Mouse (Mus musculus) forebrain, postnatal 0 days (tissue): ENCODE measurements around the gene Mroh8. TPM values are rescaled to one million over a fixed set of nuclear protein-coding genes. Genes with fewer than 3 reads are reported as not detected.
A peak's percentile ranks its signal among the peaks of the same experiment; 100 is the strongest.

ENCODE experiments used
- ATAC-seq: fragments of 200-750 bp; cut with Nextera tagmentation; 2 replicates; pipeline ENCODE4 v1.8.0; 2017; ENCODE audit warnings: mild to moderate bottlenecking, moderate library complexity
- DNase-seq: peaks from one replicate; pipeline ENCODE4 v3.0.0-alpha.2; 2015
- H3K27ac ChIP-seq: fragments of 300-500 bp; sonication (generic); 2 replicates; pipeline ENCODE4 v1.5.1; 2014; ENCODE audit warnings: low read depth, mild to moderate bottlenecking, antibody characterized with exemption, low read length, moderate library complexity, mixed read lengths
- H3K27me3 ChIP-seq: fragments of 300-500 bp; sonication (generic); 2 replicates; pipeline ENCODE4 v1.6.1; 2014; ENCODE audit warnings: mild to moderate bottlenecking, low read length, mixed read lengths; ENCODE audit not compliant: insufficient read depth
- H3K36me3 ChIP-seq: fragments of 300-500 bp; sonication (generic); 2 replicates; pipeline ENCODE4 v1.6.1; 2014; ENCODE audit warnings: mild to moderate bottlenecking, moderate library complexity; ENCODE audit not compliant: insufficient read depth
- H3K4me1 ChIP-seq: fragments of 300-500 bp; sonication (generic); 2 replicates; pipeline ENCODE4 v1.6.1; 2014; ENCODE audit warnings: antibody characterized with exemption; ENCODE audit not compliant: insufficient read depth
- H3K4me2 ChIP-seq: fragments of 300-500 bp; sonication (generic); 2 replicates; pipeline ENCODE4 v1.6.1; 2014; ENCODE audit warnings: low read depth, mild to moderate bottlenecking, moderate library complexity
- H3K4me3 ChIP-seq: fragments of 300-500 bp; sonication (generic); 2 replicates; pipeline ENCODE4 v1.5.1; 2014; ENCODE audit warnings: low read depth, low read length, mixed read lengths
- H3K9ac ChIP-seq: fragments of 300-500 bp; sonication (generic); 2 replicates; pipeline ENCODE4 v1.6.1; 2014; ENCODE audit warnings: mild to moderate bottlenecking
- H3K9me3 ChIP-seq: fragments of 300-500 bp; sonication (generic); 2 replicates; pipeline ENCODE4 v1.6.1; 2016; ENCODE audit warnings: low read length
- CTCF ChIP-seq: sonication (generic); IDR thresholded peaks from 2 replicates; pipeline ENCODE4 v1.5.1; 2016; ENCODE audit warnings: antibody characterized with exemption, control low read depth, low read depth
- WGBS: fragments of 180-500 bp; shearing (Covaris S2); extraction: QIAGEN DNeasy Blood & Tissue Kit; methylation state at CpG from one replicate; pipeline ENCODE4 v1.1.7; 2014; 5-methylcytosine and 5-hydroxymethylcytosine counted together
- polyA plus RNA-seq: library from polyadenylated mRNA; unstranded; fragments of >200 nt; fragmentation: Nextera tagmentation; extraction: Ambion mirVana; gene quantifications from 2 replicates; pipeline ENCODE4 v1.2.1, GENCODE M21; 2015
- total RNA-seq: library from RNA; depleted of rRNA; stranded (reverse); fragments of >200 nt; gene quantifications from 2 replicates; pipeline ENCODE4 v1.2.3, GENCODE M21; 2014

The Mroh8 gene
- total and polyA plus RNA-seq, 2 experiments from 2014 or later: 0.65 to 1.2 TPM

GRCm38 (mm10) chr2:157220108-157220507 is 59.2 kb downstream of the Mroh8 start:
- H3K4me2 ChIP-seq: no peak overlapping the region

GRCm38 (mm10) chr2:157211731-157212130 is 67.6 kb downstream of the Mroh8 start:
- Histone ChIP-seq H3K9ac (no peak overlapping the region), H3K27ac (no peak overlapping the region), H3K4me2 (no peak overlapping the region), H3K27me3 (no peaks in the 10 kb centered on the region), H3K36me3 (no peaks in the 10 kb centered on the region), H3K9me3 (no peaks in the 10 kb centered on the region), H3K4me3 (no peak overlapping the region), H3K4me1 (no peaks in the 10 kb centered on the region)
- DNase-seq (peak; percentile 2), ATAC-seq (no peak)
- TF ChIP-seq CTCF: no peak
- 85% methylated on average over 7 of the region's 7 CpGs for WGBS

More at GRCm38 (mm10) chr2:157220108-157220507, 59.2 kb downstream of the Mroh8 start:
- Histone ChIP-seq H3K27ac (no peak overlapping the region), H3K4me3 (no peak overlapping the region), H3K9ac (no peak overlapping the region), H3K9me3 (no peaks in the 10 kb centered on the region), H3K27me3 (no peaks in the 10 kb centered on the region), H3K36me3 (no peaks in the 10 kb centered on the region), H3K4me1 (no peaks in the 10 kb centered on the region)
- ATAC-seq (no peak), DNase-seq (no peak)
- 83% methylated on average over 6 of the region's 6 CpGs for WGBS
- no peak for TF ChIP-seq CTCF

- ATAC-seq: peak; percentile 93
- TF ChIP-seq CTCF: peak; percentile 42; the same call in 1 of the 2 replicates
These were observed 74.8 kb downstream of the Mroh8 start, which contains the start of gene Rbl1 for GRCm38 (mm10) chr2:157204366-157205218. Gene Rbl1, minus strand, starts transcription at chr2:157204534.

GRCm38 (mm10) chr2:157203459-157204365 is 75.6 kb downstream of the Mroh8 start:
- under 1% methylated on average over 45 of the region's 49 CpGs for WGBS
- ATAC-seq (peak; percentile 70), DNase-seq (peak; percentile 75)

More at GRCm38 (mm10) chr2:157204366-157205218, 74.8 kb downstream of the Mroh8 start, which contains the start of gene Rbl1:
- Histone ChIP-seq H3K4me1 (peaks cover 5% of the 10 kb centered on the region; the same call in 1 of the 2 replicates), H3K4me2 (peak within 1 kb of the TSS; percentile 76), H3K4me3 (peak within 1 kb of the TSS; percentile 79), H3K36me3 (no peaks in the 10 kb centered on the region), H3K9me3 (no peaks in the 10 kb centered on the region), H3K27ac (peak within 1 kb of the TSS; percentile 97), H3K27me3 (no peaks in the 10 kb centered on the region), H3K9ac (peak within 1 kb of the TSS; percentile 89)
- DNase-seq: peak; percentile 97
- WGBS: 2% methylated on average over 73 of the region's 73 CpGs

GRCm38 (mm10) chr2:157203026-157203425 is 76.3 kb downstream of the Mroh8 start:
- TF ChIP-seq CTCF: no peak
- Histone ChIP-seq H3K9ac (no peak overlapping the region), H3K4me1 (peaks cover 5% of the 10 kb centered on the region; the same call in 1 of the 2 replicates), H3K4me3 (no peak overlapping the region), H3K9me3 (no peaks in the 10 kb centered on the region), H3K4me2 (peak overlapping the region; percentile 76; the same call in 1 of the 2 replicates), H3K27ac (no peak overlapping the region), H3K27me3 (no peaks in the 10 kb centered on the region), H3K36me3 (no peaks in the 10 kb centered on the region)
- ATAC-seq (no peak), DNase-seq (no peak)

More at GRCm38 (mm10) chr2:157203459-157204365, 75.6 kb downstream of the Mroh8 start:
- H3K4me1 ChIP-seq: peaks cover 5% of the 10 kb centered on the region; the same call in 1 of the 2 replicates
- H3K4me2 ChIP-seq: peak overlapping the region; percentile 76
- TF ChIP-seq CTCF: peak; percentile 28; the same call in 1 of the 2 replicates
- H3K9ac ChIP-seq: peak overlapping the region; percentile 89
- H3K27me3 ChIP-seq: no peaks in the 10 kb centered on the region
- peak overlapping the region; percentile 79 for H3K4me3 ChIP-seq
- H3K27ac ChIP-seq: peak overlapping the region; percentile 97
- H3K9me3 ChIP-seq: no peaks in the 10 kb centered on the region
- no peaks in the 10 kb centered on the region for H3K36me3 ChIP-seq

GRCm38 (mm10) chr2:157202361-157202760 is 77.0 kb downstream of the Mroh8 start:
- 71% methylated on average over 6 of the region's 6 CpGs for WGBS
- no peak overlapping the region for H3K27ac ChIP-seq
- peaks cover 5% of the 10 kb centered on the region; the same call in 1 of the 2 replicates for H3K4me1 ChIP-seq
- H3K36me3 ChIP-seq: no peaks in the 10 kb centered on the region
- no peak for DNase-seq
- no peaks in the 10 kb centered on the region for H3K9me3 ChIP-seq
- no peak for ATAC-seq
- no peak overlapping the region for H3K4me3 ChIP-seq
- H3K4me2 ChIP-seq: no peak overlapping the region
- H3K27me3 ChIP-seq: no peaks in the 10 kb centered on the region
- TF ChIP-seq CTCF: no peak
- H3K9ac ChIP-seq: no peak overlapping the region
